Mouse (Mus musculus): ENCODE measurements around the gene Gm8300.
"Not testable (repeated sequence)": the region's sequence is repeated elsewhere in the genome, so short reads cannot be mapped to it uniquely, and the experiment has no call there.

Gene Gm8300

DNA sequence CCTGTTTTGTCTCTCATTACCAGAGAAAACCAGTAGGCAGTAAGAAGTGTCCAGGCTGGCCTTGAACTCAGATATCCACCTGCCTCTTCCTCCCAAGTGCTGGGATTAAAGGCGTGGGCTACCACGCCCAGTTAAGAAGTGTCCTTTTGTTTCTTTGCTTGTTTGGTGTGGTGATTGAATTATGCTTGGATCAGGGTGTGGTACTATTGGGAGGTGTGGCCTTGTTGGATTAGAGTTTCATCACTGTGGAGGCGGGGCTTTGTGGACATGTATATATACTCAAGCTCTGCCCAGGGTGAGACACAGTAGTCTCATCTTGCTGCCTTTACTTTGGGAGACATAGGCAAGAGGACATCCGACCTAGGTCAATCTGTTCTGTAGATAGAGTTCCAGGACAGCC lies at the start of gene Gm8300:
Gm8300 (plus strand) TSS at position 301 of the 400 bp plus-strand sequence.
- not testable (repeated sequence) for DNase-seq

DNA sequence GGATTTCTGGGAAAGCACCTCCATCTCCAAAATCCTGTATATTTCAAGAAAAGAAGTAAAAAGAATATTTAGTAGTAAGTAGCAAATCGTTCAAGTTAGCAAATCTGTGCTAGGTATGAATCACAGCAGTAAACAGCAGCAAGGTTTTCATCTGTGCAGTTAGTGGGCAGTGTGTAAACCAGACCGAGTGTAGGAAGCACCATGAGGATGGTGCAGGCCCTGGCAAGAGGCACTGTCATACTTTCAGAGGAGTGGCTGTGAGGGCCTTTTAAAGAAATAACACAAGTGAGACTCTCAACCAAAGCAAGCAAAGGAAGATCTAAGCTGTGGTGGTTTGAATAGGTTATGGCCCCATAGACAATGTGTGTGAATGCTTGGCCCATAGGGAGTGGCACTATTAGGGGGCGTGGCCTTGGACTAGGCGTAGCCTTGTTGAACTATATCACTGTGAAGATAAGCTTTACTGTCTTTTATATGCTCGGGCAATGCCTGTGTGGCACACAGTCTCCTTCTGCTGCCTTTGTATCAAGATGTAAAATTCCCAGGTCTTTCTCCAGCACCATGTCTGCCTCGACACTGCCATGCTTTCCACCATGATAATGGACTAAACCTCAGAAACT lies 49.3 kb upstream of the Gm8300 start:
- DNase-seq: no peak

DNA sequence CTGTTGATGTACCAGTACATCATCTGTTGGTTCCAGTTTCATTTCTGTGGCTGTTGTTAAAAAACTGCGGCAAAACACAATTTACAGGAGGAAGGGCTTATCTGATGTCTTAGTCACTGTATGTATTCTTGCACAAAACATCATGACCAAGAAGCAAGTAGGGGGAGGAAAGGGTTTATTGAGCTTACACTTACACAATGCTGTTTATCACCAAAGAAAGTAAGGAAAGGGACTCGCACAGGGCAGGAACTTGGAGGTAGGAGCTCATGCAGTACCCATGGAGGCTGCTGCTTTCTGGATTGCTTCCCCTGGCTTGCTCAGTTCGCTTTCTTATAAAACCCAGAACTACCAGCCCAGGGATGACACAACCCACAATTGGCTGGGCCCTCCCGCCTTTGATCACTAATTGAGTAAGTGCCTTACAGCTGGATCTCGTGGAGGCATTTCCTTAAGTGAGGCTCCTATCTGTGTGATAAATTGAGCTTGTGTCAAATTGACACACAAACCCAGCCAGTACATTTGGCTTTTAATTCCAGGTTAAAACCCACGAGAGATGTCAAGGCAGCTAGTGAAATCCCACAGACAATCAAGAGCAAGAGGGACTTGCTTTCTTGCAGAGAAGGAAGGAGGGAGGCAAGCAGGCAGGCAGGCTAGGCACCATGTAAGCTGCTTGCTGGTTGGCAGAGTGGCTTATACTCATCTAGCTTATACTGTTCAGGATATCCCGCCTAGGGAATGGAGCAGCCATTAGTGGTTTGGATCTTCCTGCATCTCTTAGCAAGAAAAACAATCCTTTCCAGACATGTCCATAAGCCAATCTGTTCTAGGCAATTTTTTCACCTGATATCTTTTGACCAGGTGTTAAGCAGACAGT lies 43.6 kb upstream of the Gm8300 start:
- no peak for DNase-seq

DNA sequence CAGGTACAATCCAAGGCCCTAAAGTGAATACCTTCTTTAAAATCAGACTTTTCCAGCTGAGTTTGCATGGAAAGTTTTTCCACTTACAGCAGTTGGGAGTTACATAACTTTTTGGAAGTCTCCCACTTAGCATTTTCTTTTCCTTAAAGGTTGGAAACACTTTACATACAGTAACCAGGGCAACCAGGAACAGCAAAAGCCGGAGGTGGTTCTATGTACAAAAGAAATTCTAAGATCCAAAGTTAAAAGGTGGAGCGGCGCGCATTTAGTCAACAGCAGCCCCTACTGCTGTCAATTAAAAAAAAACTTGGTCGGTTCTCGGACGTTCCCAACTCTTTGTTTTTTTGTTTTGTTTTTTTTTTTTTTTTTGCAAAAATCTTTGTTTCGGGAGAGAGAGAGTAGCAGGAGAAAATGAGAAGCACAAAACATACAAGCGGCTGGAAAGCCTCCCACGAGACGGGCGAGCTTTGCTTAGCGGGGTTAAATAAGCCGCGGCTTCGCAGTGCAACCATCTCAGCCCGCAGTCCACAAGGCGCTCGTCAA lies 42.6 kb upstream of the Gm8300 start:
- DNase-seq: no peak

DNA sequence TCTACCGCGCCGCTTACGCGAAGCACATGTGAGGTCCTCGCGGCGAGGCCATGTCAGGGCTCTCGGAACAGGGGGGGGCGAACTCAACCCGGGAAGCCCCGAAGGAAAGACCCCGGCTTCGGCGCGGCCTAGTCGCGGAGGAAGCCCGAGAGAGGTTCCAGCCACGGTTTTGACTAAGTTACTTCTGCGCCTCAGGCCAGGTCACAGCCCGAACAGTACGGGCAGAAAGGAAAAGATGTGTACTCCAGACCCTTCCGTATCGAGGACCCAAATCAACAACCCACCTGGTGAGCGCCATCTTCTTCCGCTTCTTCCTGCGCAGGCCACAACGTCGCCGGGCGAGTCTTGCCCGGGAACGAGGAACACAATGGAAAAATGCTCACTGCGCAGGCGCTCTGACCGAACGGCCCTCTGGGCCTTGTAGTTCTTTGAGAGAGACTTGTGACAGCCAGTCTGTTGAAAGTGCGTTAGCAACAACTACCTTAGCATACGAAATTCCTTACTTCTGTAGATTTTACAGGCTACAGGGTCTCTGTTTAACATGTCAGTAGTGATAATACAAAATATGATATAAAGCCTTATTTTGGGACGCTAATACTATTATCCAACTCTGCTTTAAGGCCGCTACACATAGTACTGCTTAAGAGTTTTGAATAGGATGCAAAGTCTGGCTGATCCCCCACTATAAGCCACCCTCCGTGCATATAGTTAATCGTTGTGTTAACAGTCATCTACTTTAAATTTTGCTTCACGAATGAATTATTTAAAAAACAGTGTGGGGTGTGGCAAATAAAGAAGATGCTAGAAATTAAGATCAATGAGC lies 41.9 kb upstream of the Gm8300 start, which contains the start of gene Snw1:
Snw1 (minus strand) TSS at position 311 of the 823 bp plus-strand sequence.
- DNase-seq: peak; percentile 94 to 95

DNA sequence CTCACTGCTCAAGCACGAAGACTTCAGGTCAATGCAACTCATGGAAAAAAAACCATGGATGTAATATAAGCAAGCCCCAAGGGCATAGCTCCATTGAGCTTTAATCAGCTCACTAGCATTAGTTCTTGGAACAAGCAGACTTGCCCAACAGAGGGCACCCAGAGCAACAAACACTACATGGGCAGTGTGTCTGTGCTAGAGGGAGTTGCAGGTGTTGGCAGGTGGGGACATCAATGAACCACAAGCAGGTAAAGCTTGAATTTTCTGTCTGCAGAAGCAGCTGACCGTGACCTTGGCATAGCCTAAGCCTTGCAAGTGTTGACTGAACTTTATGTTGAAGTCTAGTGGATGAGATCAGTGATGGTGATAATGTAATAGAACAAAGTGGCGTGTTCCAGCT lies 39.4 kb upstream of the Gm8300 start:
- no peak for DNase-seq

DNA sequence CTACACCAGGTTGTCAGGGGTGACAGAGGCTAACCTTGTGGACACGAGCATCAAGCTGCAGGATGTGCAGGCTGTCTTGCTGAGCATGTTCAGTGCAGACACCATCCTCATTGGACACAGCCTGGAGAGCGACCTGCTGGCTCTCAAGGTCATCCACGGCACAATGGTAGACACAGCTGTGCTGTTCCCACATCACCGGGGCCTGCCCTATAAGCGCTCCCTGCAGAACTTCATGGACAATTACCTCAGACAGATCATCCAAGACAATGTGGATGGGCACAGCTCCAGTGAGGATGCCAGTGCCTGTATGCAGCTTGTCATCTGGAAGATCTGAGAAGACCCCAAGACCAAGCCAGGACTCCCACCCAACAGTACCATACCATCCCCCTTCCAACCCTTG lies 31.6 kb upstream of the Gm8300 start:
- DNase-seq: not testable (repeated sequence)

DNA sequence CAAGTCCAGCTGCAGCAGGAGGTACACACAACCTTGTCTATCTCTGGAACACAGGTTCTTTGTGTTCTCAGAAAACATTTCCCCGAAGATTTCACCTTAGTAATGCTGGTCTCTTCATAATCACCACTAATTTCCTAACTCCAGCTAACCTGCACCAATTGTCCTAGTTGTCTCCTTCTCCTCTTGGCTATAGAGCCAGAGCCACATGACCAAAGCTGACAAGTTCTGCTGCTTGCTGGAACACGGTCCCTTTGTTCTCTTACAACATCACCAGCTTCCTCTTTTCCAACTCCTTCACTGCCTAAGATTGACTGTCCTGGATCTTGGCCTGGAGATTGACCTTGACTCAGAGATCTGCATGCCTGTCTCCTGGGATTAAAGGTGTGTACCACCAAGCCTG lies 25.4 kb upstream of the Gm8300 start:
- DNase-seq: not testable (repeated sequence)

DNA sequence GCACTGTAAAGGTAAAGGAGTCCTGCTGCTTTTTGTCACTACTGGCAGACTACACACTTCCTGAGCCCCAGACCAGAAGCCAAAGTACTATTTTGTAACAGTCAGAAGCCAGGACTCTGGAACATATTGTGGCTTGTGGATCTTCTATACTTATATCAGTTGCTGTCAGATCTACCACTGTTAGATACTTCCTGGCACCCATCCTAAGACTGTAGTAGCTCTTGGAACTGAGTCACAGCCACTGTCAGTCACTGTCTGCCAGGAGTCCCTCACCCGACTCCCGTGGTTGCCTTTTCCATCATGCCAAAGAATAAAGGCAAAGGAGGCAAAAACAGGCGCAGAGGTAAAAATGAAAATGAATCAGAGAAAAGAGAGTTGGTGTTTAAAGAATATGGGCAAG lies 19.7 kb upstream of the Gm8300 start, which contains the start of gene Gm5788:
Gm5788 (plus strand) TSS at position 301 of the 400 bp plus-strand sequence.
- not testable (repeated sequence) for DNase-seq

DNA sequence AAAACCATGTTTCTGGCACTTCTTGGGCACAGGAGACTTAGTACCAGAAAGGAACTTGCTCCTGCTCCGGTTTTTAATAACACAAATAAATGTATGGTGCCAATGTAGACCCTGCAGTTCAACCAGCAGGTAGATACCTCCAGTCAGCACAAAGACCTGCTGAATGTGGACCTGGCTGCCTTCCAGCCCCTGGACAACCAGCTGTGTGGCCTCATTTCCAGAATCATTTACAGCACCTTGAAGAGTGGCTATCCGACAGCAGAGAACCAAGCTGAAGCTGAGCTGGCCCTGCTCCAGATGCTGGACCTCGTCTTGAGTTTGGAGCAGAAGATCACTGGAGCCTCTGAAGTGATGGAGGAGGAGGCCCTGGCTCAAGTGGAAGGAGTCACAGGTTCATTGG lies 5.5 kb downstream of the Gm8300 start:
- DNase-seq: peak in 1 of 2 experiments; percentile 2

DNA sequence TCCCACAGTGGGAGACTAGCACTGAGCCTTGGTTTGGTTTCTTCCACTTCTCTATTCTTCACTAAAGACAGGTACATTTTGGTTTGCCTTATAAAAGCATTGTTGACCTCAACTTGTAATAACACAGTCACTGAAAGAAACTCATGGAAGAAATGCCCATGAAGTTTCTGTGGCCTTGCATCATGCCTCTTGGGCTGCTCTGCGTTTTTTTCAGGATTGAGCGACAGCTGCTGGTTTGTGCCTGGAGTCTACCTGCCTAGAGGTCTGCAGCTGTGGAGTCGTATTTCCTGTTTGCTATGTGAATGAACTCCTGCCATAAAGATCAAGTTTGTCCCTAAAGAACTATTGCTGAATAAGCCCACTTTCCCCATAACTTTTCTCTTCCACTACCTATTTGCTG lies 29.8 kb downstream of the Gm8300 start:
- no peak for DNase-seq

DNA sequence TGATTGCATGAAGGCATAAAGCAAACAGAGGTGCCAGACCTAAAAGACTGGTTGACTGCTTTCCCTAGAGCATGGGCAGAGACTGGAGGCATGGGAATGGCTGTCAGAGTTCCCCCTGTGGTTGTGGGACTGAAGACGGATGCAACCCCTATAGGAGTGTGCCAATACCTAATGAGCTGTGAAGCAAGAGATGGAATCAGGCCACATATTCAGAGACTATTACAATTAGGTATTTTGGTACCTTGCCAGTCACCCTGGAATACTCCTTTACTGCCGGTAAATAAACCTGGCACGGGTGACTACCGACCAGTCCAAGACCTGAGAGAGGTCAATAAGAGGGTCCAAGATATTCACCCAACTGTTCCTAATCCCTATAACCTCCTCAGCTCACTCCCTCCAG lies 36.5 kb downstream of the Gm8300 start:
- not testable (repeated sequence) for DNase-seq

Measured in cerebellum, postnatal 36 days (tissue).